In genomic region chr14:24650902-24651270, GRCm38 (mm10) we compare ENCODE assay signal across 15 mouse cellular contexts.
A peak's percentile ranks its signal among the peaks of the same experiment; 100 is the strongest.
DNase-seq lines count a peak whose midpoint lies in the region; ATAC-seq lines count a peak whose summit lies in the region.
"Had no signal": no experiment of that assay in that cellular context is flagged by ENCODE, and none has a peak within 500 bp of the region (broad histone marks: within the 10 kb centered on the region; RNA-seq: fewer than 3 reads in every experiment).

No protein-coding gene starts in this region.

- no peaks in the 10 kb centered on the region for H3K36me3 ChIP-seq in embryonic facial prominence, embryonic 10.5 days (replicated peaks)
- H3K36me3 ChIP-seq in forebrain, embryonic 15.5 days, result no peaks in the 10 kb centered on the region
- H3K36me3 ChIP-seq in intestine, embryonic 16.5 days (ENCODE audit: control insufficient read depth, insufficient read depth, low read length), result no peaks in the 10 kb centered on the region
- H3K36me3 ChIP-seq in neural tube, embryonic 15.5 days, result no peaks in the 10 kb centered on the region
- H3K36me3 ChIP-seq: heart, embryonic 12.5 days had no signal

- H3K4me2 ChIP-seq in forebrain, embryonic 15.5 days (replicated peaks), result no peak overlapping the region
- H3K4me2 ChIP-seq in intestine, embryonic 16.5 days (ENCODE audit: low read depth, low read length), result 0 out of 2 replicates have a peak overlapping the region, but pooled peaks have one; percentile 0
- no peak overlapping the region for H3K4me2 ChIP-seq in neural tube, embryonic 15.5 days
- H3K4me2 ChIP-seq: heart, embryonic 12.5 days had no signal

- ATAC-seq in forebrain, embryonic 15.5 days (replicated peaks), result peak; percentile 47
- ATAC-seq in intestine, embryonic 16.5 days, result peak; percentile 60; the same call in 1 of the 2 replicates
- no peak for ATAC-seq in neural tube, embryonic 15.5 days (ENCODE audit: low FRiP score)
- ATAC-seq: CD4-positive, CD25-positive, alpha-beta regulatory T cell, adult 4 months had no signal

- peak overlapping the region; percentile 15; the same call in 1 of the 2 replicates for H3K9ac ChIP-seq in forebrain, embryonic 15.5 days (replicated peaks)
- no peak overlapping the region for H3K9ac ChIP-seq in intestine, embryonic 16.5 days (ENCODE audit: low read depth, low read length)
- H3K9ac ChIP-seq in neural tube, embryonic 15.5 days (replicated peaks), result 0 out of 2 replicates have a peak overlapping the region, but pooled peaks have one; percentile 20
- H3K9ac ChIP-seq: heart, embryonic 12.5 days had no signal

- no peak overlapping the region for H3K4me3 ChIP-seq in embryonic facial prominence, embryonic 10.5 days
- H3K4me3 ChIP-seq in forebrain, embryonic 15.5 days, result no peak overlapping the region
- H3K4me3 ChIP-seq in intestine, embryonic 16.5 days (ENCODE audit: low read length), result no peak overlapping the region
- no peak overlapping the region for H3K4me3 ChIP-seq in neural tube, embryonic 15.5 days (replicated peaks)
- H3K4me3 ChIP-seq: erythroblast, embryonic 14.5 days; heart, embryonic 12.5 days had no signal

- no peak for DNase-seq in embryonic facial prominence, embryonic 10.5 days (ENCODE audit: low spot score)
- DNase-seq in gastrocnemius, postnatal 25 days, result no peak
- no peak for DNase-seq in left cerebral cortex, adult 11 months (ENCODE audit: low spot score)
- no peak for DNase-seq in frontal cortex, postnatal 36 days (ENCODE audit: low spot score in 2 of 2)
- DNase-seq: adrenal gland, adult 8-10 months; gastrocnemius, postnatal 10 days; kidney, adult 11 months; lung, adult 2 months; thymus, postnatal 14 days had no signal

- 72% methylated on average over 12 of the region's 12 CpGs for WGBS in embryonic facial prominence, embryonic 10.5 days
- 18% methylated on average over 12 of the region's 12 CpGs for WGBS in forebrain, embryonic 15.5 days
- 28% methylated on average over 12 of the region's 12 CpGs for WGBS in intestine, embryonic 16.5 days
- WGBS in neural tube, embryonic 15.5 days, result 16% methylated on average over 12 of the region's 12 CpGs

- H3K4me1 ChIP-seq in embryonic facial prominence, embryonic 10.5 days, result peaks cover 5% of the 10 kb centered on the region; the same call in 1 of the 2 replicates
- H3K4me1 ChIP-seq in forebrain, embryonic 15.5 days, result peaks cover 38% of the 10 kb centered on the region
- no peaks in the 10 kb centered on the region; the same call in 1 of the 2 replicates for H3K4me1 ChIP-seq in intestine, embryonic 16.5 days (ENCODE audit: control insufficient read depth, insufficient read depth, low read length)
- H3K4me1 ChIP-seq in neural tube, embryonic 15.5 days, result peaks cover 28% of the 10 kb centered on the region

- peak overlapping the region; percentile 35; the same call in 1 of the 2 replicates for H3K27ac ChIP-seq in embryonic facial prominence, embryonic 10.5 days (replicated peaks)
- H3K27ac ChIP-seq in forebrain, embryonic 15.5 days (replicated peaks), result peak overlapping the region; percentile 81
- no peak overlapping the region for H3K27ac ChIP-seq in intestine, embryonic 16.5 days (ENCODE audit: low read length)
- H3K27ac ChIP-seq in neural tube, embryonic 15.5 days (replicated peaks), result peak overlapping the region; percentile 77

- H3K27me3 ChIP-seq in embryonic facial prominence, embryonic 10.5 days (replicated peaks; ENCODE audit: low read depth, poor library complexity, severe bottlenecking), result 0 out of 2 replicates have a peak, but pooled peaks cover 6% of the 10 kb centered on the region
- no peaks in the 10 kb centered on the region for H3K27me3 ChIP-seq in forebrain, embryonic 15.5 days
- no peaks in the 10 kb centered on the region for H3K27me3 ChIP-seq in intestine, embryonic 16.5 days (replicated peaks; ENCODE audit: control insufficient read depth, insufficient read depth, low read length)
- H3K27me3 ChIP-seq in neural tube, embryonic 15.5 days (replicated peaks), result no peaks in the 10 kb centered on the region
- H3K27me3 ChIP-seq: heart, embryonic 12.5 days had no signal

- H3K9me3 ChIP-seq in embryonic facial prominence, embryonic 10.5 days, result no peaks in the 10 kb centered on the region
- H3K9me3 ChIP-seq in forebrain, embryonic 15.5 days, result no peaks in the 10 kb centered on the region
- H3K9me3 ChIP-seq in intestine, embryonic 16.5 days (ENCODE audit: control insufficient read depth, low read length), result no peaks in the 10 kb centered on the region
- no peaks in the 10 kb centered on the region for H3K9me3 ChIP-seq in neural tube, embryonic 15.5 days (replicated peaks)
- H3K9me3 ChIP-seq: heart, embryonic 12.5 days had no signal
